ENCODE assay signal across 28 mouse cellular contexts in genomic region chr3:26750492-26750891, GRCm38 (mm10).
"Had no signal": no experiment of that assay in that cellular context is flagged by ENCODE, and none has a peak within 500 bp of the region (broad histone marks: within the 10 kb centered on the region; RNA-seq: fewer than 3 reads in every experiment).

No protein-coding gene starts in this region.

- H3K27me3 ChIP-seq: heart, embryonic 13.5 days; heart, embryonic 15.5 days; hindbrain, embryonic 13.5 days; hindbrain, embryonic 15.5 days; kidney, embryonic 15.5 days; limb, embryonic 13.5 days; limb, embryonic 15.5 days; liver, embryonic 12.5 days had no signal

- H3K9ac ChIP-seq: heart, embryonic 13.5 days; heart, embryonic 15.5 days; hindbrain, embryonic 13.5 days; hindbrain, embryonic 15.5 days; kidney, embryonic 15.5 days; limb, embryonic 13.5 days; limb, embryonic 15.5 days; liver, embryonic 12.5 days; liver, embryonic 14.5 days had no signal

- DNase-seq: gastrocnemius, adult 2 months; gastrocnemius, postnatal 10 days; gastrocnemius, postnatal 25 days; heart, adult 11 months; heart, adult 2 months; heart, postnatal 14 days; heart, postnatal 36 days; kidney, adult 11 months; kidney, adult 2 months; kidney, adult 9 months; kidney, postnatal 14 days; kidney, postnatal 36 days; layer of hippocampus, adult 9-11 months; layer of hippocampus, postnatal 36 days; left cerebral cortex, postnatal 4 days had no signal

- H3K9me3 ChIP-seq: heart, embryonic 13.5 days; heart, embryonic 15.5 days; hindbrain, embryonic 13.5 days; hindbrain, embryonic 15.5 days; kidney, embryonic 15.5 days; limb, embryonic 13.5 days; limb, embryonic 15.5 days; liver, embryonic 12.5 days had no signal

- H3K36me3 ChIP-seq: heart, embryonic 13.5 days; heart, embryonic 15.5 days; hindbrain, embryonic 13.5 days; hindbrain, embryonic 15.5 days; kidney, embryonic 15.5 days; limb, embryonic 13.5 days; limb, embryonic 15.5 days; liver, embryonic 12.5 days had no signal

- H3K4me3 ChIP-seq: gastrocnemius, adult 2 months; heart, adult 2 months; heart, embryonic 13.5 days; heart, embryonic 15.5 days; hindbrain, embryonic 13.5 days; hindbrain, embryonic 15.5 days; kidney, embryonic 15.5 days; left cerebral cortex, adult 2 months; limb, embryonic 13.5 days; limb, embryonic 15.5 days; liver, embryonic 12.5 days had no signal

- H3K4me1 ChIP-seq: heart, embryonic 13.5 days; heart, embryonic 15.5 days; hindbrain, embryonic 13.5 days; hindbrain, embryonic 15.5 days; kidney, embryonic 15.5 days; limb, embryonic 13.5 days; limb, embryonic 15.5 days; liver, embryonic 12.5 days had no signal

- H3K27ac ChIP-seq: gastrocnemius, adult 2 months; heart, adult 2 months; heart, embryonic 13.5 days; heart, embryonic 15.5 days; hindbrain, embryonic 13.5 days; hindbrain, embryonic 15.5 days; hindbrain, postnatal 0 days; kidney, embryonic 15.5 days; kidney, postnatal 0 days; left cerebral cortex, adult 2 months; limb, embryonic 13.5 days; limb, embryonic 15.5 days; liver, embryonic 12.5 days; liver, embryonic 14.5 days had no signal

- ATAC-seq: hindbrain, postnatal 0 days; intestine, embryonic 16.5 days; liver, embryonic 12.5 days had no signal
